Mouse (Mus musculus): ENCODE results near the gene Cracr2b. TPM values are rescaled to one million over a fixed set of nuclear protein-coding genes. Genes with fewer than 3 reads are reported as not detected.

Cracr2b gene
- polyA plus RNA-seq, 1 experiment from 2014 or later = 6.3 TPM

- ATAC-seq (no peak), DNase-seq (peak; percentile 18)
- TF ChIP-seq EP300 (IDR thresholded peaks at IDR 0.05; ENCODE audit: low read depth) = no peak
- TF ChIP-seq CTCF (IDR thresholded peaks at IDR 0.05; ENCODE audit: low read depth) = no peak
- Histone ChIP-seq H3K27ac (ENCODE audit: low read depth) (no peak overlapping the region), H3K36me3 (replicated peaks; ENCODE audit: insufficient read depth, low read length) (peaks cover 25% of the 10 kb centered on the region), H3K9me3 (ENCODE audit: low read length) (no peaks in the 10 kb centered on the region), H3K27me3 (ENCODE audit: insufficient read depth, low read length) (no peaks in the 10 kb centered on the region), H3K4me3 (ENCODE audit: low read depth, low read length) (no peak overlapping the region), H3K4me2 (ENCODE audit: low read depth, low read length) (peak overlapping the region; percentile 93; the same call in 1 of the 2 replicates), H3K9ac (replicated peaks) (peak overlapping the region; percentile 7; the same call in 1 of the 2 replicates), H3K4me1 (ENCODE audit: insufficient read depth) (peaks cover 39% of the 10 kb centered on the region)
- 74% methylated on average over 6 of the region's 6 CpGs for WGBS (ENCODE audit: insufficient replicate concordance)
These were observed 28.0 kb upstream of the Cracr2b start for GRCm38 (mm10) chr7:141432741-141433516.

DNA sequence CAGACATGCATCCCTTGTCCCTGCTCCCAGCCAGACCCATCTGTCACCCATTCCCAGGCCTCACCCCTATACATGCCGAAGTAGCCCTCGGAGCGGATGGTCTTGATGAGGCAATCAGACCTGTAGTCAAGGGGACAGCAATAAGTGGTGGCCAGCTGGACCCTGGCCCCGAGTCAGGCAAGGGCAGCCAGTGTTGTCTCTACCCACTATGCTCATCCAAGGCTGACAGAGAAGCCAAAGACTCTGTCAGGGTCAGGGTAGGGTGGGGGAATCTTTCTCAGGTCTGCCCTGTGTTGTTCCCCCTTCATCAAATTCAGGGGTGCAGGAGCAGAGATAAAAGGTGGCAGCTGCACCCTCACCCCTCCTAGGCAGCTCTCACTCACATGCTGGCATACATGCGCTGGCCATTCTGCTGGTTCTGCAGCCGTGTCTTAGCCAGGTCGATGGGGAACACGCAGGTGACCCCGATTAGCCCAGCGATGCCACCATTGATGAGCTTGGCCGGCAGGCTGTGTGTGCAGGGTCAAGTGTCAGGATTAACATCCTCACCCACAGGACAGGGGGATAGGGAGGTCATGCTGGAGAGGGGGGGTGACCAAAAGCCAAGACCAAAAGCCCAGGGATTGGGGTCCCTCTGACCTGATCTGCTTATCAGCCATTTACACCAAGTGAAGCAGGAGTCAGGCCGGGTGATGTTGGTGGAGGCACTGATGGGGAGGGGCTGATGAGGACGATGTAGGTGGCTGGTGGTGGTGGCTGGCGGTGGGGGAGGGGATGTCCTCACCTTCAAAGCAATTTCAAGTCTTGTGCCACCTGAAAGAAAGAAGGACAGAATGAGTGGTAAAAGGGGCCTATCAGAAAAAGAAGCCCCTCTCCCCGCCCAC is 27.1 kb upstream of the Cracr2b start:
- Histone ChIP-seq H3K4me1 (ENCODE audit: insufficient read depth) (peaks cover 39% of the 10 kb centered on the region), H3K4me2 (ENCODE audit: low read depth, low read length) (peak overlapping the region; percentile 93), H3K4me3 (ENCODE audit: low read depth, low read length) (peak overlapping the region; percentile 57), H3K9me3 (ENCODE audit: low read length) (no peaks in the 10 kb centered on the region), H3K9ac (replicated peaks) (peak overlapping the region; percentile 62), H3K36me3 (replicated peaks; ENCODE audit: insufficient read depth, low read length) (peaks cover 31% of the 10 kb centered on the region), H3K27ac (ENCODE audit: low read depth) (no peak overlapping the region), H3K27me3 (ENCODE audit: insufficient read depth, low read length) (no peaks in the 10 kb centered on the region)
- peak; percentile 22 for DNase-seq
- 80% methylated on average over 15 of the region's 15 CpGs for WGBS (ENCODE audit: insufficient replicate concordance)
- no peak for ATAC-seq
- no peak for TF ChIP-seq EP300 (IDR thresholded peaks at IDR 0.05; ENCODE audit: low read depth)
- no peak for TF ChIP-seq CTCF (IDR thresholded peaks at IDR 0.05; ENCODE audit: low read depth)

DNA sequence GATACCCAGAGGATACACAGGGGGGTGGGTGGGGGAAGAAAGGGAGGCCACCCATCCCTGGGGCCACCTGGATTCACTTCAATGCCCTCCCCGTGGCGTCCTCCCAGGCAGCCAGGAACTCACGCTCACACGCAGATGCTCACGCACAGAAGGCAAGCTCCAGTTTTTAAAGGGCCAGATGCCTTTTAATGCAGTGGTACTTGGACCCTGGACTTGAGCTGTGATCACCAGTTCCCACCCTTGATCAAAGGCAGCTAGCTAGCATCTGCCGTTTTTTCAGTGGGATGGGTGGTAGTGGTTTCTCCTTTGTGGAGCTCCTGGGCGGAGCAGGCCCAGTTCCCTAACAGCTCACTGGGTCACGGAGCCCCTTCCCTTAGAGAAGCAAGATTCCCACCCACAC is 26.4 kb upstream of the Cracr2b start:
- peak overlapping the region; percentile 62 for H3K9ac ChIP-seq (replicated peaks)
- peak overlapping the region; percentile 57 for H3K4me3 ChIP-seq (ENCODE audit: low read depth, low read length)
- H3K27me3 ChIP-seq (ENCODE audit: insufficient read depth, low read length) = no peaks in the 10 kb centered on the region
- DNase-seq (peak; percentile 34), ATAC-seq (no peak)
- H3K36me3 ChIP-seq (replicated peaks; ENCODE audit: insufficient read depth, low read length) = peaks cover 38% of the 10 kb centered on the region
- WGBS (ENCODE audit: insufficient replicate concordance) = 34% methylated on average over 8 of the region's 8 CpGs
- H3K4me1 ChIP-seq (ENCODE audit: insufficient read depth) = peaks cover 39% of the 10 kb centered on the region
- TF ChIP-seq CTCF (IDR thresholded peaks at IDR 0.05; ENCODE audit: low read depth) (no peak), EP300 (IDR thresholded peaks at IDR 0.05; ENCODE audit: low read depth) (no peak)
- H3K4me2 ChIP-seq (ENCODE audit: low read depth, low read length) = peak overlapping the region; percentile 93
- no peaks in the 10 kb centered on the region for H3K9me3 ChIP-seq (ENCODE audit: low read length)
- H3K27ac ChIP-seq (ENCODE audit: low read depth) = peak overlapping the region; percentile 86

DNA sequence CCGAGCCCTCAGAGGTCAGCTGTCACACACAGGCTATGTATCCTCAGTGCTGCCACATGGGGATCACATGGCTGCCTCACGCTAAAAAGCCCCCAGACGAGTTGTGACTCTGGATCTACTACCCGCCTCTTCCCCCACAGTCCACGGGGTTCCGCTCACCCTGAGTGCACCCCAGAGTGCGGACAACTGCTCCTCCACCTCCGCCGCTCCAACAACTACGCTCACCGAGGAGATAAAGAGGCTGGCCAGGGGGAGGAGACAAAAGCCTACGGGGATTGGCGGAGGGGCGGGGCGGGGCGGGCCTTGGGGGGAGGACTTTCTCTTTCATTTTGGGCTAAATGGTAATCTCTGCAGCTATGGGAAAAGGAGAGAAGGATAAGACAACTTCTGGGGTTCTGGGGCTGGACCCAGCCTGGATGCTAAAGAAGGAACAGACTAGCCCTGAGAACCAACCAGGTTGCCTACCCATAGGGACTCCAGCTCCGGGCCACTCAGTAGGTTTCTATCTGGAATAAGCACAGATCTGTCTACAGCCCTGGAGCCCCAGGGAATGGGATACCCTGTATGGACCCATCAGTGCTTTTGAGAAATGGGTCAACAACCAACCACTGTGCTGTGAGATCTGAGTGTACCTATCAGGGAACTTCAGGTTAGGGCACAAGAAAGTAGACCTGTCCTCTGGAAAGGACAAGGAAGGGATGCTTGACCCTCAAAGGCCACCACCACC is 25.6 kb upstream of the Cracr2b start:
- no peaks in the 10 kb centered on the region for H3K9me3 ChIP-seq (ENCODE audit: low read length)
- H3K4me1 ChIP-seq (ENCODE audit: insufficient read depth) = peaks cover 40% of the 10 kb centered on the region
- peak; percentile 56 for ATAC-seq
- peak overlapping the region; percentile 86 for H3K27ac ChIP-seq (ENCODE audit: low read depth)
- H3K4me3 ChIP-seq (ENCODE audit: low read depth, low read length) = peak overlapping the region; percentile 57
- H3K4me2 ChIP-seq (ENCODE audit: low read depth, low read length) = peak overlapping the region; percentile 93
- WGBS (ENCODE audit: insufficient replicate concordance) = 2% methylated on average over 17 of the region's 17 CpGs
- H3K27me3 ChIP-seq (ENCODE audit: insufficient read depth, low read length) = no peaks in the 10 kb centered on the region
- peaks cover 46% of the 10 kb centered on the region for H3K36me3 ChIP-seq (replicated peaks; ENCODE audit: insufficient read depth, low read length)
- DNase-seq = peak; percentile 88
- peak overlapping the region; percentile 62 for H3K9ac ChIP-seq (replicated peaks)
- TF ChIP-seq EP300 (IDR thresholded peaks at IDR 0.05; ENCODE audit: low read depth) = no peak
- TF ChIP-seq CTCF (IDR thresholded peaks at IDR 0.05; ENCODE audit: low read depth) = peak; percentile 6; the same call in 1 of the 2 replicates

DNA sequence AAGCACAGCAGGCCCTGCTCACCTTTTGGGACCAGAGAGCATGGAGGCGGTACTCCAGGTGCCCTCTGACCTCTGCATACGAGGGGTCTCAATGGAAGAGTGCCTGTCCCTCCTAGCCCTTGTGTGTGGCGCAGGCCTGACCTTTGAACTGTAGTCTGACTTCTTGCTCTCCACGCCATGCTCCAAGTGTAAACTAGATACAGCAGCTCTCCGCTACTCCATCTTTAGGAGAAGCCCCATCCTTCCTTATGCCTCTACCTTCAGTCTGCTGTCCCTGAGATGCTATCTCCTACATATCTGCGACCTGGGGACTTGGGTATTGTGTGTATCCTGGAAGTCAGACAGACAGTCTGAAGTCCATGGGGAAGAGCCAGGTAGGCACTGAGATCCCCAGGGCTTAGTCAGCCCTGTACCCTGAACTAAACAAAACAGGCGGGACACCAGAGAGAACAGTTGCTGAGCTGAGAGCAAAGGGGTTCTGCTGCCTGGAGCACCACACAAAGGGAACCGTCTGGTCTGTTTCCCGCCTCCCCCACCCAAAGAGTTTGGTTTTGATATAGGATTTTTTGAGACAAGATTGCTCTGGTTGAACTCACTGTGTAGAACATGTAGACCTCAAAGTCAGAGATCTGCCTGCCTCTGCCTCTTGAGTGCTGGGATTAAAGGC is 24.9 kb upstream of the Cracr2b start:
- 67% methylated on average over 9 of the region's 9 CpGs for WGBS (ENCODE audit: insufficient replicate concordance)
- Histone ChIP-seq H3K27me3 (ENCODE audit: insufficient read depth, low read length) (no peaks in the 10 kb centered on the region), H3K27ac (ENCODE audit: low read depth) (peak overlapping the region; percentile 86), H3K4me1 (ENCODE audit: insufficient read depth) (peaks cover 47% of the 10 kb centered on the region), H3K9me3 (ENCODE audit: low read length) (no peaks in the 10 kb centered on the region), H3K4me2 (ENCODE audit: low read depth, low read length) (peak overlapping the region; percentile 93), H3K4me3 (ENCODE audit: low read depth, low read length) (peak overlapping the region; percentile 82; the same call in 1 of the 2 replicates), H3K9ac (replicated peaks) (peak overlapping the region; percentile 62), H3K36me3 (replicated peaks; ENCODE audit: insufficient read depth, low read length) (peaks cover 44% of the 10 kb centered on the region)
- TF ChIP-seq EP300 (IDR thresholded peaks at IDR 0.05; ENCODE audit: low read depth) (no peak), CTCF (IDR thresholded peaks at IDR 0.05; ENCODE audit: low read depth) (no peak)
- DNase-seq (peak; percentile 22), ATAC-seq (no peak)
